Mouse (Mus musculus) urinary bladder, postnatal 36 days (tissue): ENCODE data around the gene Nell1.
"Not testable (repeated sequence)": the region's sequence is repeated elsewhere in the genome, so short reads cannot be mapped to it uniquely, and the experiment has no call there.

Experiments used
- DNase-seq, 2 experiments: peaks; one replicate each; pipeline ENCODE4 v3.0.0; 2022; ENCODE audit warnings: low spot score in 2 of 2, mixed read lengths in 1 of 2

The Nell1 gene

DNA sequence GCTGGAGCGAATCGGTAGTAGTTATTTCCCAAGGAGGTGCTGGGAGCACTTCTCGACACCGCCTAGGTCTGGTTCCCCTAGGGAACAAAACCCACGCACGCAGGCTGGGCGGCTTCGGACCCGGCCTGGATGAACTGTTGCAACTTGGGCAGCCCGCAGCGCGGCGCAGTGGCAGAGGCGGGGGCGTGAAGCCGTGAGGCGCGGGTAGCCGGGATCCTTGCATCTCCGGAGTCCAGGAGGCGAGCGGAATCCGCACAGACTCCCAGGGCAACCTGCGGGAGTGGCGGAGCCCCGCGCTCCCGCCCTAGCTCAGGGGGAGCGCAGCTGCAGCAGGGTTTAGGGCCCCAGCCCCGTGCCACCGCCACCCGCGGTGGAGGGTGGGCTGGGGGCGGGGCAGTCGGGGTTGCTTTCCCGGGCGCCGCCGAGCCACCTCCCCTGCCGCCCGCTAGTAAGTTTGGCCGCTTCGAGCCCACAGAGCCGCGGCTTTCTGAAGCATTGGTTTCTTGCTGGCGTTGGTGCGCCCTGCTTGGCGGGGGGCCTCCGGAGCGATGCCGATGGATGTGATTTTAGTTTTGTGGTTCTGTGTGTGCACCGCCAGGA is at the start of gene Nell1:
Gene Nell1 (plus strand): TSS at position 24 of the 600 bp plus-strand sequence.
- no peak for DNase-seq

GRCm38 (mm10) chr7:49928571-49928970 is 46.1 kb upstream of the Nell1 start:
- DNase-seq, result no peak

DNA sequence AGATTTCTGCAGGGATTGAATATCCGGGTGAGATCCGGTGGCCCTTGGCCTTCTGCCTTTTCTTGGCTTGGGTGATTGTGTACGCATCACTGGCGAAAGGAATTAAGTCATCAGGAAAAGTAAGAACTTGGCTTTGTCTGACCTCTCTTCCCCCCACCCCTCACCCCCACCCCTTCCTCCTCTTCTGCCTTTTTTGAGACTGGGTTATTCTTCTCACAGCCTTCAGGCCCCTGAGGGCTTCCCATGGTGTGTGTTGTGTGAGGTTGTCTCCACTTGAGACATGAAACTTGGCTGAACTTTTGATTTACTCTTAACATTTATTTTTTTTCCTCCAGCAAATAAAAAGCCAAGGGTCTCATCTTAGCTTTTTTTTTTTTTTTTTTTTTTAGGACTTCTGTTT is 44.7 kb upstream of the Nell1 start:
- no peak for DNase-seq

DNA sequence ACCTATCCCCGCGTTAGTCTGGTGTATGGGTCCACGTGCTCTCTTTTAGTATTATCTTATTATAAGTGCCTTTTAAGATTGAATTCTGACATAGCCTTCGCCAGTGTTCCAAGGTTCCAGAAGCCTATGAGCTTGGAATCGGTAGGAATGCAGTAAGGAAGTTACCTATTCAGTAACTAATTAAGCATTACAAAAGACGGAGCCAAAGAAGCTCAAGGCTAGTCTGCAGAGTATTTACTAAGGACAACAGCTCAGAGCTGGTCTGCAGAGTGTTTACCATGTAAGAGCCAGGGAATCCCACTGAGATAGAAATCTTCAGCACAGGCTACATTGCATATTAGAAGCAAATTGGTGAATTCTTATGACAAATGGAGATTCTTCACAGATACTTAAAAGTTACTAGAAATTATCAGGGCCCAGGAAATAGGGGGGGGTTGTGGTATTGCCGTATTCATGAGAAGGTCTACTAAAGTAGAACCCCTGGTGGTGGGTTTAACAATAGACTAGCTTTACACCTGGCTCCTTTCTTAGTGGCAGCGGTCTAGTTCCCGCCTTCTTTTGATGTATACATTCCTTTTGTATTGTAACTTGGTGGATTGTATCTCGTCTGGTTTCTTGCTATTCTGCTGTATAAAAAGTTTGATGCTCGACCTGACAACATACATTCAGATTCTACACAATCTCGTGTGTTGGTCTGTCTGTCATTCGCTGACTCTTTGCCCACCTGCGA is 41.1 kb upstream of the Nell1 start:
- not testable (repeated sequence) for DNase-seq

- no peak for DNase-seq
Measured at GRCm38 (mm10) chr7:49936821-49937220, 37.8 kb upstream of the Nell1 start.

DNA sequence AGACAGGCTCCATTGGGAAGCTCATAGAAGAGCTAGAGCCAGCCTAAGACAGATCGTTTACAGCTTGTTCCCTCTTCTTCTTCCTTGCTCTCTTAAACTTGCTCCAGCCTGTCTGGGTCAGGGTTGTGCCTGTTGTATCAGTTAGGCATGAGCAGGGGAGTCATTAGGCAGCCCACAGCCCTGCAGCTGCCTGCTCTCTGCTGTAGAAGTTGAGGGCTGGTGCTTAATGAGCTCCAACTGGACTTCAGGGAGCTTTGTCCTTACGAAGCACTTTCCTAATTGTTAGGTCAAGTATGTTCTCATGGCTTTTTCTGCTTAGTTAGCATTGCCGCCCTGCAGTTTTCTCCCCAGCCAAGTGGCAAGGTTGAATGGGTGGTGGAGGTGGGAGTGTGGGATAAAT is 32.6 kb upstream of the Nell1 start:
- no peak for DNase-seq

GRCm38 (mm10) chr7:49942490-49942889 is 32.2 kb upstream of the Nell1 start:
- DNase-seq, result no peak

DNA sequence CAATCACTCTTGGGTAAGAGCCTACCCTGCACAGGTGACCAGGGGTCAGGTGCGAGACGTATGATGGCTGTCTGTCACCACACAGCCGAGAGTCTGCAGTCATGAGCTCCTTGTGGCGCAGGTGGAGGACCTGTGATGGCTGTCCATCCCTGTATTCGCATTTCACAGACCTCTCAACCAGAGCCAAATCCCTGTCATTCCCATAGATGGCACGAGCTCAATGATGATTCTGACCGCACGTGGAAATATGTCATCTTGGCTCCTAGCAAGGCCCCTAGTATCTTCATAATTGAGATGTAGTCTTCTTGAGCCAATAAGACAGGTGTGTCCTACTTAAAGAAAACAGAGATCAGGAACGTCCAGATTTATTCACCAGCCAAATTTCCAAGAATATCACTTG is 28.0 kb upstream of the Nell1 start:
- no peak for DNase-seq

GRCm38 (mm10) chr7:49953546-49954181 is 21.0 kb upstream of the Nell1 start:
- no peak for DNase-seq

DNA sequence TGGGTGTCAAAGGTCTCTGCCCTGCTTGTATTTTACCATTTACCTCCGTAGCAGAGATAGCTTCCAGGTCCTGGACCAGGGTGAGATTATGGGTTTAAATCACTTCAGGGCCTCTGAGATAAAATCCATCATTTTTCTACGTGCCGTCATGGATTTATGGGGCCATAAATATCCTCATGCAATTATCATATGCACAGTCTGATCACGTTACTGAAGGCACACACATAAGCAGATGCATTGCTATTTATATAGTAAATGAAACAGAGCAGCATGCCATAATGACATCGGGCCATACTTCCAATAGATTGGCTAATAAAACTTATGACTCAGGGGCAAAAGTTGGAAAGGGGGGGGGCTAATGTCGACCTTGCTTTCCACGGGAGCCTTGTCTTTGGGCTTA is 19.8 kb upstream of the Nell1 start:
- no peak for DNase-seq

GRCm38 (mm10) chr7:49957142-49957541 is 17.5 kb upstream of the Nell1 start:
- no peak for DNase-seq

DNA sequence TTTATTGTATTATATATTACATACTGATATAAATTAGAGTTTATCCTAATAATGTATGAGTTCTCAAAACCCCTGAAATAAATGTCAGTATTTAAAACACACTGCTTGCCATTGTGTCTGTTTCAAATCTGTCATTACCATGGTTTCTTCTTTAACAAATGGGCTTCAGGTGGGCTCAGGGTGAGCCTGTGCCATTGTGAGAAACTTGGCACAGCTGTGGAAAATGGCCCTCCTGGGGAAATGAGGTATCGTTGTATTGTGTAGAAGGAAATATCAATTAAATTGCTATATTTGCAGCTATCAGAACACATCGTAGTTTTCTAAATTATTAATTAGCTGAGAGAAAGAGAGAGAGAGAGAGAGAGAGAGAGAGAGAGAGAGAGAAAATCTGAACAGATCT is 10.9 kb upstream of the Nell1 start:
- DNase-seq, result no peak

- no peak for DNase-seq
Measured at GRCm38 (mm10) chr7:49969516-49969915, 5.1 kb upstream of the Nell1 start.

DNA sequence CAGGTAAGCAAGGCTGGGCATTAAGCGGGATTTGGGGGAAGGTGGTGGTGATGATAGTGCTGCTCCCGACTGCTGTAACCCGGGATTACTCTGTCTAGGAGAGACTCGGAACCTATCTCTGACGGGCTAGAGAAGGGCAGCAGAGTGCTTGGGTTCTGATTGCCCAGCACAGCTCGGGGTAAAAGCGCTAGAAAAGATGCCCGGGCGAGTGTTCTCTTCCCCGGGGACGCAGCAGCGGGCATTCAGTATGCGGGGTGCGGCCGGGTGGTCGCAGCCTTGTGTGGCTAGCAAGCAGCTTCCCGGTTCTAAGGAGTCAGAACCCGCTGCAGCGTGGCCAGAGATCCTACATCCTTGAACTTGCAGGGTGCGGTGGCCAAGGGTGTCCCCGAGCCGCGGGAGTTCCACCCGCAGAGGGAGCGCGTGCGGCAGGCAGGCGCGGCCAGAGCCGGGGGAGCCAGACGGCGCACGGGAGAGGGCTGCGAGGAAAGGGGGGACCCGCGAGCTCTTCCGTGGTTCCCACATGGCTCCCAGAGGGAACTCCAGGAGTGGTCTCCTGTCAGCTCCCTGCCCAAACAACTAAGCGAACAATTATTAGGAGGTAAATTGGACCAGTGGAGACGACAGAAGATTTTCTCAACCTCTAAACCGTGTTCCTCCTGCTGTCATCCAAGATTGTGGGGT is 917 bp downstream of the Nell1 start:
- DNase-seq, result no peak

- DNase-seq, result no peak
Measured at GRCm38 (mm10) chr7:49981511-49982227, 7.0 kb downstream of the Nell1 start.

DNA sequence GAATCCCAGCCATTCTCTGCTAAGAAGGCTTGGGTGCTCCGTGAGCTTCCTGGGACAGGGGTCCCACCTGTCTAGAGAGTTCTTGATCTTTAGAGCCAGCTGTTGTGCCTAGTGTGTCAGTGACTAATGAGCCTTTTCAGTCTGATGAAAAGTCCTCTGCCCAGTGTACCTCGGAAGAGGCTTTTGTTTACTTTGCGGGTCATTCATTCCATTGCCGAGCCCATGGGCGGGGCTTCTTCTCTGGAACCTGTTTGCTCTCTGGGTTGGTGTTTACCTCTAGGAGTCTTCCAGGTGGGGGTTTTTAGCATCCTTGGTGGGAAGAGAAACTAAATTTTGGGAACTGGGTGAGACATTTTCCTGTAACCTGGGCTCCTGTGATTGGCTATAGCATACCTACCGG is 10.0 kb downstream of the Nell1 start:
- no peak for DNase-seq

GRCm38 (mm10) chr7:49985947-49986346 is 11.3 kb downstream of the Nell1 start:
- DNase-seq, result no peak

- no peak for DNase-seq
Measured at GRCm38 (mm10) chr7:49999321-49999720, 24.7 kb downstream of the Nell1 start.

DNA sequence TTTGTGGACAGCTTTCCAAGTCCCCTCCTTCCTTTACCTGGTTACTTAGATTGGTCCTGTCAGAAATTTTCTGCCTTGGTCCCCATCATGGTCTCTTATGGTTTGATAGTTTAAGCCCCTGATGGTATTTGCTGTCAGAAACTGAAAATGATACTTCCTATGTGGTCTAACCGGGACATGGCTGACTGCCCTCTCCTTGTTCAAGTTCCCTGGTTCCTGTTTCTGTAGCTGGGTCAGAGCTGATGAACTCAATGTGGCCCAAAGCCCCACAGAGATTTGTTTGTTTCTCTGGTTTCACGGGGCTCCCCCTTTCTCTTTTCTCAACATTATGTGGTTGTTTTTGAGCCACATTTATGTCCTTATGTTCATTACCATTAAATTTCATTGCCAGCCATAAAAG is 30.6 kb downstream of the Nell1 start:
- DNase-seq, result no peak

DNA sequence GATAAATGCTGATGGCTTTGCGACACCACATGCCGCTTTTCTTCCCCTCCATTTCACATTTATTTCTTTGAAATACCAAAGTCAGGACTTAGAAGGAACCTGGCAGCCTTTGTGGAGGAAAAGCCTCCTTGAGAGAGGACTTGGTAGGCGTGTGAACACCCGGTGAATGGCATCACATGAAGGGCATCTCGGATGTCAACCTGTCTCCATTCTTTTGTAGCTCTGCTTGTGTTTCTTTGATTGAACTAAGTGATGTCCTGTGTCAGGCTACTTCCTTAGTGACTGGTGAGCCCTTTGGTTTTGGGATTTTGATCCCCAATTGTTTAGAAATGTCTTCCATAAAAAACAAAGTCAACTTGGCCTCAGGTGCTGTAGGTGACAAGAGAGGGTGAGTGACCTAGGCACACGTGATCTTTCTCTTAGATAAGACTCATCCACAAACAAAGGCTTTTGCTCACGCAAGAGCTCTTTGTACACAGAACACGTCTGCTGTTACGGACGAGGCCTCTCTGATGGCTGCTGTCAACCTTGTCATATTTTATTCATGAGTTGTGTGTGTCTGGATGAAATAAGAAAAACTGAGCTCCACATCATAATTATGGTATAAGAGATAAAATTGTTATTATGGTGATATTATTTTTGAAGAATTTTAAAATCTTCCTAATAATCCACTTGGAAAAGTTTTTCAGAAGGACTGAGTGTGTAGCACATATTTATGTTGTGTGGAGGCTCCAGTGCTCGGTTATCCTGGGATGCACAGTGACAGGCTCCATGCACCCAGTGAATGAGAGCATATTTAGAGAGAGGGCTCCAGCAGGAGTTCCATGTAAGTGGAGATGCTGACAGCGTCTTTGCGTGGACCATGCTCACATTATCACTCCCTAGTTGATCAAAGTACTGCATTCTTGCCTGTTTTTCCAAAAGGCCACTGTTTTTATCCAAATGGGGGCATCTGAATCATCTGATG is 60.8 kb downstream of the Nell1 start:
- no peak for DNase-seq

DNA sequence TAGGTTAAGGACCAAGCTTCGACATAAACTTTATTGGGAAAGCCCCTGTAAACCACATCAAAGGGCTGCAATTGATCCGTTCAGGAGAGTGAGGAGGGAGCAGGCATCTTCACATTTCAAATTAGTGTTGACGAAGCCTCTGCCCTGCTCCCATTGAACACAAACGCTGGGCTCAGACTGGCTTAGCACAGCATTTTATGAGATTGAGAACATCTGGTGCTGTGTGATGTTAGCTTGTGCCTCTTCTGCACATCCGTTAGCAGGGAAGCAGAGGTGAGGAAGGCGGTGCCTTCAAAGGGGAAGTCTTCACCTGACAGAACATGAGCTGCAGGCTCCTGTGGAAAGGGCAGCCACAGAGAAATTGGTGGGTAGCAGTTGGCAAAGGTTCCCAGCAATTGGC is 66.4 kb downstream of the Nell1 start:
- DNase-seq, result no peak
